Mouse (Mus musculus) lung, adult 2 months (tissue): Measurements from ENCODE around the gene Zfp282.

Source experiments
- CTCF ChIP-seq: fragments of 200-500 bp; IDR thresholded peaks from 2 replicates; pipeline ENCODE4 v1.5.1; 2011; ENCODE audit warnings: mild to moderate bottlenecking, low read length, control low read depth; ENCODE audit not compliant: insufficient read depth
- POLR2A ChIP-seq: fragments of 200-500 bp; IDR thresholded peaks from 2 replicates; pipeline ENCODE4 v1.6.1; 2011; ENCODE audit warnings: low read depth, mild to moderate bottlenecking, control low read depth, low read length, borderline replicate concordance; ENCODE audit errors: extremely low read depth

GRCm38 (mm10) chr6:47841831-47842230 is 35.2 kb upstream of the Zfp282 start:
- TF ChIP-seq POLR2A, result no peak
- no peak for TF ChIP-seq CTCF
